Mouse (Mus musculus) lung, adult 2 months (tissue): ENCODE results near the gene Gm10644.

Experiments
- CTCF ChIP-seq: fragments of 200-500 bp; IDR thresholded peaks from 2 replicates; pipeline ENCODE4 v1.5.1; 2011; ENCODE audit warnings: mild to moderate bottlenecking, low read length, control low read depth; ENCODE audit not compliant: insufficient read depth
- POLR2A ChIP-seq: fragments of 200-500 bp; IDR thresholded peaks from 2 replicates; pipeline ENCODE4 v1.6.1; 2011; ENCODE audit warnings: low read depth, mild to moderate bottlenecking, control low read depth, low read length, borderline replicate concordance; ENCODE audit errors: extremely low read depth

DNA sequence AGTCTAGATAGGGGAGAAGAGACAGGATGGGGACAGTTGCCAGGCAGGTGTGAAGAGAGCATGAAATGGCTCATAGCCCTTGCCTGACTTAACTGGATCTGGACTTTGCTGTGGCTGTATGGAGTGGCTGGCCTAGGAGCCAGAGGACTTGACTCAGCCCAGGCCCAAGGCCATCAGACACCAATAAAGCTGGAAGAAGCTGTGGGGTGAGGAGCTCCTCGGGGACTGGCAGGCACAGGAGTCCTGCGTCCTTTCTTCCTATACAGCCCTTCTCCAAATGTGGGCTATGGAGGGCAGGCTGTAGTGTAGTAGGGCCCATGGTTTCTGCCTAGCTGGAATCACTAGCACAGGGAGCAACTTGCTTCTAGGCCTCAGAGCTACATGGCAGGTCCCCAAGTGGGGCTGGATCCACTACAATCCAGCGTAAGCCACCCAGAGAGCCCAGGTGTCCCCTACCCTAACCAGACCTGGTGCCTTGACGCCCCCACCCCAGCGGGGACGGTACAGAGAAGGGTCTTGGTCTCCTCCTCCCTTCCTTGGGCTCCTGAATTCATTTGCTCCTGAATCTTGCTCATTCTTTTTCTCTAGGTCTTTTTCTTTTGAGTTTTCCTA lies 13.8 kb downstream of the Gm10644 start:
- TF ChIP-seq CTCF (no peak), POLR2A (no peak)
